Mouse (Mus musculus) midbrain, embryonic 16.5 days (tissue): ENCODE data around the gene Gm28053. TPM values are rescaled to one million over a fixed set of nuclear protein-coding genes. Genes with fewer than 3 reads are reported as not detected.

Experiments
- ATAC-seq: fragments of 200-750 bp; cut with Nextera tagmentation; 2 replicates; pipeline ENCODE4 v1.8.0; 2017; ENCODE audit warnings: moderate TSS enrichment
- H3K27ac ChIP-seq: fragments of 300-500 bp; sonication (generic); 2 replicates; pipeline ENCODE4 v1.5.1; 2014; ENCODE audit warnings: mild to moderate bottlenecking, low read length, mixed read lengths
- H3K27me3 ChIP-seq: fragments of 300-500 bp; sonication (generic); 2 replicates; pipeline ENCODE4 v1.6.1; 2014; ENCODE audit warnings: low read depth, low read length, mixed read lengths; ENCODE audit not compliant: control insufficient read depth, insufficient read depth
- H3K36me3 ChIP-seq: fragments of 300-500 bp; sonication (generic); 2 replicates; pipeline ENCODE4 v1.6.1; 2014; ENCODE audit warnings: mild to moderate bottlenecking, low read length, moderate library complexity, mixed read lengths; ENCODE audit not compliant: control insufficient read depth, insufficient read depth
- H3K4me1 ChIP-seq: fragments of 300-500 bp; sonication (generic); 2 replicates; pipeline ENCODE4 v1.6.1; 2014; ENCODE audit warnings: mild to moderate bottlenecking, low read length, mixed read lengths; ENCODE audit not compliant: control insufficient read depth, insufficient read depth
- H3K4me2 ChIP-seq: fragments of 300-500 bp; sonication (generic); 2 replicates; pipeline ENCODE4 v1.6.1; 2014; ENCODE audit warnings: mild to moderate bottlenecking, low read length, mixed read lengths
- H3K4me3 ChIP-seq: fragments of 300-500 bp; sonication (generic); 2 replicates; pipeline ENCODE4 v1.5.1; 2014; ENCODE audit warnings: low read depth, mild to moderate bottlenecking, low read length, moderate library complexity, mixed read lengths
- H3K9ac ChIP-seq: fragments of 300-500 bp; sonication (generic); 2 replicates; pipeline ENCODE4 v1.6.1; 2014; ENCODE audit warnings: low read depth, low read length, mixed read lengths
- H3K9me3 ChIP-seq: fragments of 300-500 bp; sonication (generic); replicated peaks from 2 replicates; pipeline ENCODE4 v1.6.1; 2014; ENCODE audit warnings: mild to moderate bottlenecking, low read length, mixed read lengths; ENCODE audit not compliant: control insufficient read depth, poor library complexity, severe bottlenecking
- WGBS: fragments of 180-500 bp; shearing (Covaris S2); extraction: QIAGEN DNeasy Blood & Tissue Kit; methylation state at CpG from one replicate; pipeline ENCODE4 v1.1.7; 2014; 5-methylcytosine and 5-hydroxymethylcytosine counted together
- polyA plus RNA-seq: library from polyadenylated mRNA; unstranded; fragments of >200 nt; fragmentation: Nextera tagmentation; extraction: Ambion mirVana; gene quantifications from 2 replicates; pipeline ENCODE4 v1.2.1, GENCODE M21; 2015

The Gm28053 gene
- polyA plus RNA-seq, 1 experiment from 2014 or later = 0.62 TPM

DNA sequence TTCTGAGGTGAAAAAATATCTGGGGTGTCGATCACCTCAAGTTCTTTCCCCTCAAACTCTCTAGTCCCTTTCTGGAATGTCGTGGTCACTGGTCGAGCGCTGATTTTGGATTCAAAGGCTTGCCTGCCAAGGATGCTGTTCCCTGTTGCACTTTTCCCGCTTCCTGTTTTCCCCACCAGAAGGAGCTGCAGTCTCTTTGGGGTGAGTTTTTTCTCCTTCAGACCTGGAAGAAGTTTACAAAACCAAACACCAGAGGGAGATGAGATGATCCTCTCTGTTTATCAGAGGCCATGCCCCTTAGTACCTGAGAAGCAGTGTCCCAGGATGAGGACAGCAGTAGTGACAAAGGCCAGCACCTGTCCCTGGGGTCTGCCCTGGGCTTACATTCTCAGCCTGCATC, 15.8 kb upstream of the Gm28053 start:
- no peak for ATAC-seq
- WGBS = 69% methylated on average over 5 of the region's 5 CpGs

DNA sequence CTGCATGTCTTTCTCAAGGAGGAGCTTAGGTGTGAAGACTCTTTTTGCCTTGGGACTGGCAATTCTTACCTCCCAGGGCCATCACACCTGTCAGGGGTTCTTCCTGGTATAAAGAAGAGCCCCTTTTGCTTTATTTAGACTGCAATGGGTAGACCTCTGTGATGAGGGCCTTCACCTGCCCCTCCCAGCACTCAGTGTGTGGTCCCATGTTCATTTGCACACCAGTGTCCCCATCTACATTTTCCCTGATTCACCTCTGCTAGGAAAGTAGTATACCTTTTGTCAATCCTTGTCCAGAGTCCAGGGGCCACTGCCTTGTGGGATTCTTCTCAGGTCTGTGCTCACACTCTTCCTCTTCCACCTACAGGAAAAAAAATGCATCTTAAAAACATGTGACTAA, 14.3 kb upstream of the Gm28053 start:
- Histone ChIP-seq H3K4me3 (no peak overlapping the region), H3K27ac (no peak overlapping the region), H3K9me3 (no peaks in the 10 kb centered on the region), H3K9ac (no peak overlapping the region), H3K4me2 (no peak overlapping the region), H3K36me3 (no peaks in the 10 kb centered on the region), H3K4me1 (no peaks in the 10 kb centered on the region), H3K27me3 (no peaks in the 10 kb centered on the region)
- no peak for ATAC-seq

More for the DNA sequence above, 15.8 kb upstream of the Gm28053 start:
- no peak overlapping the region for H3K9ac ChIP-seq
- H3K4me3 ChIP-seq = no peak overlapping the region
- H3K27me3 ChIP-seq = no peaks in the 10 kb centered on the region
- H3K27ac ChIP-seq = no peak overlapping the region
- no peak overlapping the region for H3K4me2 ChIP-seq
- H3K4me1 ChIP-seq = no peaks in the 10 kb centered on the region
- H3K36me3 ChIP-seq = no peaks in the 10 kb centered on the region
- H3K9me3 ChIP-seq = no peaks in the 10 kb centered on the region

DNA sequence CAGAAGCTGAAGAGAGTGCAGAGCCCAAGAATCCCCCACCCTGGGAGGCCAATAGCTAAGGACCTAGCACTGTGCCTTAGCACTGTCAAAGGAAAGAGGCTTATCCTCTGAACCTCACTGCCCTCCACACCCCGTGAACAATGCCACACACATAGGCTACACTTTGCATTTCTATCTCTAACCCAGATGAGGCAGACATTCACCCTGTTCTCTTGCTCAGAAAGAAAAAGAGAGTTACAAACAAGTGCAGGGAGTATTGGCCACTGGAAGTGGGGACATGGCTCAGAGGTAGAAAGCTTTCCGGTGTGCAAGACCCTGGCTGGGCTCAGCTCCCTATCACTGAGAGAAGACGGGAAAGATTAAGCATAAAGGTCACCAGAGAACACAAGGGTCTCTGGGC, 12.3 kb upstream of the Gm28053 start:
- Histone ChIP-seq H3K9ac (no peak overlapping the region), H3K4me2 (no peak overlapping the region), H3K36me3 (no peaks in the 10 kb centered on the region), H3K9me3 (no peaks in the 10 kb centered on the region), H3K27me3 (no peaks in the 10 kb centered on the region), H3K4me3 (no peak overlapping the region), H3K4me1 (no peaks in the 10 kb centered on the region), H3K27ac (no peak overlapping the region)
- 39% methylated on average over 3 of the region's 3 CpGs for WGBS
- ATAC-seq = no peak

DNA sequence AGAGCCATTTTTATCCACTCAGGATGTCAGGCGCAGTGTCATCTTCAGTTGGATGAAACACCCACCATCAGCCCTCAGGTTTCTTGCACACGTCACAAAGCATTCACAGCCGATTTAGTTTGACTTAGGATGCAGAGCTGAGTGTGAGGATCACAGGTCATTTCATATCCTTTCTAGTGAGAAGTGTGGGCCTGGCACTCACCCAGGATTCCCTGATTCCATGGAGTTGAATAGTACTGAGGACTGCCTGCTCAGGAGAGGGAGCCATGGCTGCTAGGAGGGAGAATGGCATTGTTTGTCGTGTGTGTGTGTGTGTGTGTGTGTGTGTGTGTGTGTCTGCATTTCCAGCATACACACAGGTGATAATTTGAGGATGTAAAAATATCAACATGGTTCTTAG, 1.9 kb downstream of the Gm28053 start:
- no peak for ATAC-seq
- no peak overlapping the region for H3K27ac ChIP-seq
- no peak overlapping the region for H3K4me2 ChIP-seq
- H3K4me3 ChIP-seq = no peak overlapping the region
- no peaks in the 10 kb centered on the region for H3K27me3 ChIP-seq
- WGBS = 82% methylated on average over 4 of the region's 4 CpGs
- no peak overlapping the region for H3K9ac ChIP-seq
- no peaks in the 10 kb centered on the region for H3K9me3 ChIP-seq
- peaks cover 1% of the 10 kb centered on the region; the same call in 1 of the 2 replicates for H3K4me1 ChIP-seq
- no peaks in the 10 kb centered on the region for H3K36me3 ChIP-seq

DNA sequence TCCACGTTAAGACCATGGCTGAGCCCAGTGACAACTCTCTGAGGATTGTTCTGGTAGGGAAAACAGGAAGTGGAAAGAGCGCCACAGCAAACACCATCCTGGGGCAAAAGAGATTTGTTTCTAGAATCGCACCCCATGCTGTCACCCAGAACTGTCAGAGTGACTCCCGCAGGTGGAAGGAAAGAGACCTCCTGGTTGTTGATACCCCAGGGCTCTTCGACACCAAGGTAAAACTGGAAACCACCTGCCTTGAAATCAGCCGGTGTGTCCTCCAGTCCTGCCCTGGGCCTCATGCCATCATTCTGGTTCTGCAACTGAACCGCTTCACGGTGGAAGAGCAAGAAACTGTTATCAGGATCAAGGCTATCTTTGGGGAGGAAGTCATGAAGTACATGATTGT, 5.1 kb downstream of the Gm28053 start:
- ATAC-seq = no peak
- 87% methylated on average over 8 of the region's 8 CpGs for WGBS

DNA sequence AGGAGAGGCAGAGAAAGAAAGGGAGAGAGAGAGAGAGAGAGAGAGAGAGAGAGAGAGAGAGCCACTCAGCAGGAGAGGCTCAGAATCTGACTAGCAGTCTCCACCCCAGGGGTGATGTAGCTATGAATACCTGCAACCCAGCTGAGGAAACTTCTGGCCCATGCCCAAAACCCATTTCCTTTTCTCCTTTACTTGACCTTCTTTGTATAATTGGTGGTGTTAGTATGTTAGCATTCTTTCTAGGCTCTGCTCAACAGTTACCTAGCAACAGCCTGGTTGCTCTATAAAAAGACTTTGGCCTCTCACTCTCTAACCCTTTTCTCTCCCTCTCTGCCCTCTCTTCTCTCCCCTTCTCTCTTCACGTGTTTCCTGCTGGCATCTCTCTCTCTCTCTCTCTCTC, 7.1 kb downstream of the Gm28053 start:
- Histone ChIP-seq H3K4me3 (no peak overlapping the region), H3K9ac (no peak overlapping the region), H3K36me3 (no peaks in the 10 kb centered on the region), H3K9me3 (no peaks in the 10 kb centered on the region), H3K4me1 (peaks cover 5% of the 10 kb centered on the region; the same call in 1 of the 2 replicates), H3K27me3 (no peaks in the 10 kb centered on the region), H3K27ac (no peak overlapping the region), H3K4me2 (no peak overlapping the region)
- ATAC-seq = peak; percentile 64; the same call in 1 of the 2 replicates
- 0% methylated on average over 1 of the region's 1 CpGs for WGBS

More for the DNA sequence above, 5.1 kb downstream of the Gm28053 start:
- Histone ChIP-seq H3K36me3 (no peaks in the 10 kb centered on the region), H3K4me3 (no peak overlapping the region), H3K9ac (no peak overlapping the region), H3K4me2 (no peak overlapping the region), H3K27me3 (no peaks in the 10 kb centered on the region), H3K27ac (no peak overlapping the region), H3K4me1 (peaks cover 5% of the 10 kb centered on the region; the same call in 1 of the 2 replicates), H3K9me3 (no peaks in the 10 kb centered on the region)

DNA sequence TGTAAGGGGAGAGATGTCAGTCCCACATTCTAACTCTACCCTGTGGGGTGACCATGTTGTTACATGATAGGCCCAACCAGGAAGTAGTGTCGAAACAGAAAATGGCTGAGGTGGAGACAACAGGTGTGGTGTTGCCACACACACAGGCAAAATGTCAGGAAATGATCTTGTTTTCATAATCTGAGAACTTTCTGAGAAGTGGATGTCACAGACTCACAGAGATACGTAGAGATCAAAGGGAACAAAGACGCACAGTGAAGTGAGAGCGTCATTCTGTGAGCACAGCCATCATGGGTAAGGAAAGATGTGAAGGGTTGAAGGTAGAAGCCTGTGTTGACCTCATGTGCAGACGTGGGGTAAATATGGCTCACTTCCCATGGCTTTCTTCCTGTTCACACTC, 9.4 kb downstream of the Gm28053 start:
- Histone ChIP-seq H3K27me3 (no peaks in the 10 kb centered on the region), H3K9me3 (no peaks in the 10 kb centered on the region), H3K4me3 (no peak overlapping the region), H3K4me1 (peaks cover 5% of the 10 kb centered on the region; the same call in 1 of the 2 replicates), H3K36me3 (no peaks in the 10 kb centered on the region), H3K27ac (no peak overlapping the region), H3K9ac (no peak overlapping the region), H3K4me2 (no peak overlapping the region)
- no peak for ATAC-seq
- 97% methylated on average over 5 of the region's 5 CpGs for WGBS

DNA sequence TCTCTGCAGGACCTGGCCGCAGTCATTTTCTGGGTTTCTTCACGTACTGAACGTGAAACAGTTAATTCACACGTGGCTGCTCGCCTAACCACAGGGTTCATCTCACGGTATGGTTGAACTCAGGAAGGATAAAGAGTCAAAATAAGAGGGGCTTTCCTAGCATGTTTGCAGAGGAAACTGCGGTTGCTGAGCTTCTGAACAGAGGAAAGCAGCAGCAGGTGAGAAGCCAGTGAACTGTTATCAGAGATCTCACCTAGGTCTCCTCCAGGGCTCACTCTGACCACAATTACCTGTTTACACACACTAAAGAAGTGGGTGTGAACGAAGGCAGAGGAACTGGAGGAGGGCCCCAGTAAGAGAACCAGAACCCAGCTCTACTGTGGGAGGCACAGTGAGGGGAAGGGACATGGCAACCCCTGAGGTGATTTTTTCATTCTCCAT, 14.5 kb downstream of the Gm28053 start:
- 54% methylated on average over 8 of the region's 8 CpGs for WGBS
- H3K9ac ChIP-seq = no peak overlapping the region
- H3K36me3 ChIP-seq = no peaks in the 10 kb centered on the region
- H3K4me2 ChIP-seq = no peak overlapping the region
- H3K4me1 ChIP-seq = no peaks in the 10 kb centered on the region
- H3K27me3 ChIP-seq = no peaks in the 10 kb centered on the region
- no peak overlapping the region for H3K27ac ChIP-seq
- ATAC-seq = no peak
- H3K9me3 ChIP-seq = no peaks in the 10 kb centered on the region
- H3K4me3 ChIP-seq = no peak overlapping the region

DNA sequence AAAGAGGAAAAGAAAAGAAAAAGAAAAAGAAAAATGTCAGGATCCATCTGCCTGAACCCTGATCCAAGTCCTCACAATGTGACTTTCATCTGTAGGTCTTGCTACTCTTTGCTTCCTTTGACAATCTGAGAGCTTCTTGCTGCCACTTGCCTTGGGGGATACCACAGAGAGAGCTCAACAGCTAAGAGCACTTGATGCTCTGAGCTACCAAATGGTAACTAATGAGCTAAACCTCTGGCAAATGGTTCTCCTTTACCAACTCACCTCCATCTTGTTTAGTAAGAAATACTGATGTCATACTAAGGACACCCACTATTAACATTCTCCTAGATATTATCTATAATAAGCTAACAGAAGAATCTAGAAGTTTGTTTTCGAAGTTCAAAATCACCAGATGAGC, 15.3 kb downstream of the Gm28053 start:
- Histone ChIP-seq H3K27me3 (no peaks in the 10 kb centered on the region), H3K9me3 (no peaks in the 10 kb centered on the region), H3K27ac (no peak overlapping the region), H3K36me3 (no peaks in the 10 kb centered on the region), H3K4me2 (no peak overlapping the region), H3K4me1 (no peaks in the 10 kb centered on the region), H3K4me3 (no peak overlapping the region), H3K9ac (no peak overlapping the region)
- 89% methylated on average over 1 of the region's 1 CpGs for WGBS
- ATAC-seq = no peak
